Mouse (Mus musculus): ENCODE data around the gene Ece1.

DNA sequence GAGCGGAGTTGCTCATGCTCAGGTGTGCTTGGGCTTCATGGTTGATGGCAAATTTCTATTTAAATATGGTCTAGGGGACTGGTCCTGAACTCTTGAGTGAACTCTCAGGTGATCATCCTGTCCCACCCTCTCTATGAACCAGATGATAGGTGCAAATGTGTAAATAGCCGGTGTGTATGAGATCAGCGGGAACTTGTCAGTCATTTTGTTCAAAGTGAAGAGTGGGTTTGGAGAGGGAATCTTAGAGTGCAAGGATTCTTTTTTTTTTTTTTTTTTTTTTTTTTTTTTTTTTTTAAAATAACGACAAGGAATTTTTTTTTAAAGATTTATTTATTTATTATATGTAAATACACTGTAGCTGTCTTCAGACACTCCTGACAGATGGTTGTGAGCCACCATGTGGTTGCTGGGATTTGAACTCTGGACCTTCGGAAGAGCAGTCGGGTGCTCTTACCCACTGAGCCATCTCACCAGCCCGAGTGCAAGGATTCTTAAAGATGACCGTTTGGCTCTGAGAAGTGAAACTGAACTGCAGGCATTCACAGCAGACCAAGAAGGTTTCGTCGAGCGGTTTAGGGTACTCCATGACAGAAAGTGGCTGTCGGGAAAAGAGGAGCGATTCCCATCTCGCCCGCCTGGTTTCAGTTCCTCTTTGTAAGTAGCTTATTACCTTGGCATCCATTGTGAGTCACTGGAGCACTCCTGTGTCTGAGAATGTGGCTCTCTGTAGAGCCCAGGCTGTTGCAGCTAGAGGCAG, 151.9 kb downstream of the Ece1 start:
- TF ChIP-seq CTCF (IDR thresholded peaks at IDR 0.05; ENCODE audit: low read depth) (no peak), EP300 (IDR thresholded peaks at IDR 0.05; ENCODE audit: low read depth) (no peak)
